Mouse (Mus musculus) G1E-ER4 (cell line): ENCODE data around the gene Ripor2. TPM values are rescaled to one million over a fixed set of nuclear protein-coding genes. Genes with fewer than 3 reads are reported as not detected.

Experiments used
- GATA1 ChIP-seq: IDR thresholded peaks from one replicate; pipeline ENCODE4 v1.8.0; 2012; ENCODE audit warnings: low read length, inconsistent platforms
- polyA plus RNA-seq: library from polyadenylated mRNA; stranded (reverse); fragments of >175 nt; gene quantifications from 2 replicates; pipeline ENCODE4 v1.2.3, GENCODE M21; 2012

Ripor2 gene
- polyA plus RNA-seq, 1 experiment, result not detected

GRCm38 (mm10) chr13:24735608-24736131 is 153.7 kb downstream of the Ripor2 start:
- TF ChIP-seq GATA1, result no peak

- TF ChIP-seq GATA1, result no peak
Observed at GRCm38 (mm10) chr13:24741028-24741427, 159.0 kb downstream of the Ripor2 start, which contains the start of gene Armh2. TSS of gene Armh2 (plus strand) at chr13:24741232.

- TF ChIP-seq GATA1, result no peak
Observed at GRCm38 (mm10) chr13:24747823-24748222, 165.8 kb downstream of the Ripor2 start.

GRCm38 (mm10) chr13:24750807-24751206 is 168.8 kb downstream of the Ripor2 start:
- TF ChIP-seq GATA1, result no peak

- no peak for TF ChIP-seq GATA1
Observed at GRCm38 (mm10) chr13:24751396-24751795, 169.4 kb downstream of the Ripor2 start.

- no peak for TF ChIP-seq GATA1
Observed at GRCm38 (mm10) chr13:24756756-24757155, 174.8 kb downstream of the Ripor2 start.

GRCm38 (mm10) chr13:24757820-24758564 is 176.0 kb downstream of the Ripor2 start:
- no peak for TF ChIP-seq GATA1

GRCm38 (mm10) chr13:24759451-24759850 is 177.5 kb downstream of the Ripor2 start:
- no peak for TF ChIP-seq GATA1

GRCm38 (mm10) chr13:24760351-24760870 is 178.4 kb downstream of the Ripor2 start:
- TF ChIP-seq GATA1, result no peak

- no peak for TF ChIP-seq GATA1
Observed at GRCm38 (mm10) chr13:24761083-24761402, 179.1 kb downstream of the Ripor2 start.

GRCm38 (mm10) chr13:24761403-24762227 is 179.6 kb downstream of the Ripor2 start, which contains the start of gene Gmnn:
TSS of gene Gmnn (minus strand) at chr13:24761923.
- no peak for TF ChIP-seq GATA1

GRCm38 (mm10) chr13:24762254-24762653 is 180.3 kb downstream of the Ripor2 start:
- no peak for TF ChIP-seq GATA1

GRCm38 (mm10) chr13:24776146-24776844 is 194.3 kb downstream of the Ripor2 start:
- no peak for TF ChIP-seq GATA1

- no peak for TF ChIP-seq GATA1
Observed at GRCm38 (mm10) chr13:24778026-24778425, 196.0 kb downstream of the Ripor2 start.

- no peak for TF ChIP-seq GATA1
Observed at GRCm38 (mm10) chr13:24778706-24779380, 196.9 kb downstream of the Ripor2 start.
